Mouse (Mus musculus) gastrocnemius, postnatal 10 days (tissue): ENCODE data around the gene Dmd. TPM values are rescaled to one million over a fixed set of nuclear protein-coding genes. Genes with fewer than 3 reads are reported as not detected.
A peak's percentile ranks its signal among the peaks of the same experiment; 100 is the strongest.
"Not testable (repeated sequence)": the region's sequence is repeated elsewhere in the genome, so short reads cannot be mapped to it uniquely, and the experiment has no call there.

ENCODE experiments used
- DNase-seq: peaks from one replicate; pipeline ENCODE4 v3.0.0; 2021; ENCODE audit warnings: mixed read lengths
- long read RNA-seq, 2 experiments: library from polyadenylated mRNA; stranded (forward); transcript quantifications; one replicate each; pipeline ENCODE4 v2.0.0; 2021
- total RNA-seq, 2 experiments: library from RNA; stranded (reverse); gene quantifications; 2 replicates each; pipeline ENCODE4 v1.2.3; 2021

Gene Dmd
- 100 to 1,000 TPM; 111 to 137 TPM for total RNA-seq
- long read RNA-seq, experiment 1, full-length matches to known transcripts, result 1 of 9 reads
- long read RNA-seq, experiment 1, partial matches to known transcripts, result 4 of 9 reads
- long read RNA-seq, experiment 1, other reads (novel, unspliced or antisense), result 4 of 9 reads
- long read RNA-seq, experiment 2, partial matches to known transcripts, result 6 of 13 reads
- long read RNA-seq, experiment 2, other reads (novel, unspliced or antisense), result 7 of 13 reads

GRCm38 (mm10) chrX:82948630-82949029, at the start of gene Dmd:
TSS of gene Dmd (plus strand) at chrX:82948870.
- DNase-seq, result peak; percentile 2

GRCm38 (mm10) chrX:82901515-82901914, 47.2 kb upstream of the Dmd start:
- no peak for DNase-seq

GRCm38 (mm10) chrX:82987683-82988082, 39.0 kb downstream of the Dmd start:
- DNase-seq, result no peak

DNA sequence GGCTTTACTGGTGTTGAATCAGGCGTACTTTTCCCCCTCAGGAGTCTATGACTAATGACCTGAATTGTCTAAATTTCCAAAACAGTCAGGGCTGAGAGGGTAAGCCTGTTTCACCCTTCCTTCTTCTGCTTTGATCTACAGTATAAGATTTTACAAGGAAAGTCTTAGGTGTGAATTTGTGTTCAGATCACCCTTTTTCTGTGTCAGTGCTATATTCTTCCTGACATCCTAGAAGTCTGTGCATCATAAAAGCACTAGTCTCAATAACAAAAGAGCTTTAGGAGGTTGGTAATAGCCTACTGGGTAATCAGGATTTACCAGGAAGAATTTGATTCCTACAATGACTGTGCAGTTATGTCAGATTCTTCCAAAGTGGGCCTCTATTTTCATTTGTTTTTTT, 101.5 kb downstream of the Dmd start:
- no peak for DNase-seq

DNA sequence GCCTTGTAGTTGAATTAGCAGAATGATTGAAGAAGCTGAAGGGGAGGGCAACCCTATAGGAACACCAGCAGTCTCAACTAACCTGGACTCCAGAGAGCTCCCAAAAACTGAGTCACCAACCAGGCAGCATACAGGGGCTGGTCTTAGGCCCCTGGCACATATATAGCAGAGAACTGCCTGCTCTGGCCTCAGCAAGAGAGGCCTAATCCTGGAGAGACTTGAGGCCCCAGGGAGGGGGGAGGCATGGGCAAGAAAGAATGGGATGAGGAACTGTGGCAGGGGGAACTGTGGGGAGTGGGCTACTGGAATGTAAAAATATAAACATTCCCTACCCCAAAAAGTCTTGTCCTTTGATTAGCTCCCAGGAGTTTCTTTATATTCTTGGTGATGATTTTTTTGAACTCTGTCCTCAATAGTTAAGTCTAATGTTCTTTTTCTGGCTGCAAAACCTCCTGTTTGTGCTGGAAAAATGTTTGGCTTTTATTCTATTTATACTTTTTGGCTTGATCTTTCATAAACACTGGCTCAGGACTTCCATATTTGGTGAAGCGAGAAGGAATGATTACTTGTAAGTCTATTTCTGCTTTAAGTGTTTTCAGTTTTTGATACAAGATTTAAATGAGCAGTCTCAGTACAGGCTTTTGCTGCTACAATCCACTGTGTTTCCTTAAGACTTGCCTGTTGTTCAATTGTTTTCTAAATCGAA, 167.7 kb downstream of the Dmd start:
- DNase-seq, result no peak

GRCm38 (mm10) chrX:83117198-83117597, 168.5 kb downstream of the Dmd start:
- no peak for DNase-seq

GRCm38 (mm10) chrX:83220563-83220962, 271.9 kb downstream of the Dmd start:
- DNase-seq, result no peak

- DNase-seq, result no peak
Observed at GRCm38 (mm10) chrX:83221050-83221449, 272.4 kb downstream of the Dmd start.

- no peak for DNase-seq
Observed at GRCm38 (mm10) chrX:83487598-83487997, 538.9 kb downstream of the Dmd start, which contains the start of gene Tsga8. TSS of gene Tsga8 (minus strand) at chrX:83487924.

DNA sequence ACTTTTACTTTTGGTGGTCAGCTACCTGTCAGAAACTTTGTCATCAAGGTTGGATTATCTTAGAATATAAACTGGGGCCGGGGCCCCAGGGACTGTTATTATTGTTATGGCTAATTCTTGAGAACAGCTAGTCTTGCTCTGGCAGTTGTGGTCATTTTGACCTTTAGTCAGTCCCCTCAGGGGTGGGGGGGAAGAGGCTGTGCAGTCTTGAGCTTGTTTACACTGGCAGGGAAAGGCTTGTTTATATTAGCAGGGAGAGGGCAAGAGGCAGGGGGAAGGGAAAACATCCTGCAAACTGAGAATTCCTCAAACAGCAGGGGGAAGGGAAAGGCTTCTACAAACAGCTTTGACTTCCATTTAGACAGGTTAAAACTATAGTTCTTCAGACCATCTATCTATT, 726.3 kb downstream of the Dmd start:
- DNase-seq, result no peak

GRCm38 (mm10) chrX:83686547-83686946, 737.9 kb downstream of the Dmd start:
- DNase-seq, result no peak

DNA sequence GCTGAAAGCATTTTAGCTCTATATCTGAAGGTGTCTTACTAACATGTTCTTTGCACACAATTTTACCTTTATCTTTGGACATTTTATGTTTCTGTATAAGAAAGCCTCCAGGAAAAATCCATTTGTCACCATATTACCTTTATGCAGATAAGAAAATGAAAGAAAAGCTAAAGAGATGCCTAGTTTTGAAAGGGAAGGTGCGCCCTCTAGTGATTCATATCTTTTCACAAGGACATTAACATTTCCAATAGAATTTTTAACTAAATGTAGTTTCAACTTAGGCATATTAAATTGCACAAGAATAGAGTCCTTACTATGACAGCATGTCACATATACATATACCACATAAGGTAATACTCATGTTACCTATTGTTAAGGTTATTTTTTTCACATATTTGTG, 791.9 kb downstream of the Dmd start:
- DNase-seq, result no peak

DNA sequence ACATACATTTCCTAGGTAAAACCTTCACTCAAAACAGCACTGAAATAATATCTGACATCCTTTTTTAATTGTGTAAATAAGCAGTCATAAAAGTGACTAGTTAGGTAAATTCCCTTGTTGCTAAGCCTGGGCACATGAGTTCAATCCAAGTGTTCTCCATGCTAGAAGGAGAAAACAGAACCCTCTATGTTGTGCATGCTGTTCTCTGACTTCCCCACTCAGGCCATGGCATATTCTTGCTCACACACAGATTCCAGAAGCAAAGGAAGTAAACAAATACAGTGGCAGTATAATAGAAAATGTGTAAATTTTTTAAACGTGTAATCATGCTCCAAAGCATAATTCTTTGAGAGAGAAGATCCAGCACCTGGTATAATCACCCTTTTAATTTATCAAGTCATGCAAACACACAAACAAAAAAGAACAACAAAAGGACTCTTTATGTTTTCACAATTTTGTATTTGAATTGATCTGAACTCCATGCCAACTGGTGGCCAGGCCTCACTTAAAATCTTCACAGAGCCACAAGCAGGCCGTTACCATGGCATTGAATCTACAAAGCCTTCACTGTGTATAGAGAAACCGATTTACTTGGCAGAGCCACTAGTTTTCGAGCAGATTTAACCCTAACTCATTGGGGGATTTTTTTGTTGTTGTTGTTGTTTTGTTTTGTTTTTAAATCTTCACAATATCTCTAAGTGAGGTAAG, 797.8 kb downstream of the Dmd start:
- DNase-seq, result no peak

- DNase-seq, result no peak
Observed at GRCm38 (mm10) chrX:83787406-83787805, 838.7 kb downstream of the Dmd start.

DNA sequence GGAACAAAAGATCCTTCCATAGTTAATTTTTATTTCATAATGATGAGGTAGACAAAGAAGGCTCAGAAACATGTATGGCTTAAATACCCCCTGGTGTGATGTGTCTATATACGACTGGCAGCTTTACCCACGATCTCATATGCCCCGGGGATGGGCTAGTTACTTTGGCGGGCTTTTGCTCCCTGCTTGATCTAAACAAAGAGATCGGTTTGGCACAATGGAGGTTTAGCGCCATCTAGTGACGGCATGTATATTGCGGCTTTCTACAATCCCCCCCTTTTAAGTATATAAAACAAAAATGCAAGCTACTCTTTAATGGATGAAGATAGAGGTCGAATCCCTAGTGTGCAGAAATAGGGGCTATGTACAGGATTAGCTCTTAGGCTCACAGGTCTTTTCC, 918.8 kb downstream of the Dmd start:
- DNase-seq, result peak; percentile 7

- DNase-seq, result peak; percentile 19
Observed at GRCm38 (mm10) chrX:83875389-83875788, 926.7 kb downstream of the Dmd start.

- no peak for DNase-seq
Observed at GRCm38 (mm10) chrX:83975895-83976294, 1027.2 kb downstream of the Dmd start.

DNA sequence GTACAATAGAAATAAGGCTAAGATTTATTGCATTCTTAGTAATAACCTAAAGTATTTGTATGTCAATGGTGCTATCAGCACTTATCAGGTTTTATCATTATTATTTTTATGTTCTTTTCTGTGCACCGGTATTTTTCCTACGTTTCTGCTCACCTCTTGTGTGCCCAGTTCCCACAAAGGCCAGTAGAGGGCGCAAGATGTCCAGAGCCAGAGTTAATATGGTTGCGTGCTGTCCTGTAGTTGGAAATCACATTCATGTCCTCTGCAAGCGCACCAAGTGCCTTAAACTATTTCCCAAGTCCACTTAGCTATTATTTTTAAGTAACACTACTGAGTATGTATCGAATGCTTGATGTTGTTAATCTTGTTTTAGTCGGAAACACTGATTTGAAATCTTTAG, 1052.6 kb downstream of the Dmd start:
- peak; percentile 31 for DNase-seq

DNA sequence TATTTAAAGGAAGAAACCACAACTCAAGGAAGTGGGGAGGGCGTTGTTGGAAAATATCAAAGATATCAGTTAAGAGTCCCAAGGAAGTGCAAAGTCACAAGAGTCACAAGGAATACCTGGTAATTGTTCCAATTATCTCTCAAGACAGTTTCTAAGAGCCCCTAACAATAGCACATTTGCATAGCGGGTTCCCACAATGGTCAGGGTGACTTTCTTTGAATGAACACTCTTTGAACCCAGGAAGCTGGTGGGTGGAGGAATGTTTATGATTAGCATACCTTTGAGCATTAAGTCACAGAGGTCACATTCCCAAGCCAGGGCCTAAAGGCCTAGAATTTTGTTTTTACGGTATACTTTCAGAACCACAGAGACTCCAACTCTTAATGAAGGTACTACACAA, 1113.8 kb downstream of the Dmd start:
- DNase-seq, result not testable (repeated sequence)

- DNase-seq, result no peak
Observed at GRCm38 (mm10) chrX:84165872-84166271, 1217.2 kb downstream of the Dmd start.

- DNase-seq, result no peak
Observed at GRCm38 (mm10) chrX:84241297-84241859, 1292.7 kb downstream of the Dmd start.

DNA sequence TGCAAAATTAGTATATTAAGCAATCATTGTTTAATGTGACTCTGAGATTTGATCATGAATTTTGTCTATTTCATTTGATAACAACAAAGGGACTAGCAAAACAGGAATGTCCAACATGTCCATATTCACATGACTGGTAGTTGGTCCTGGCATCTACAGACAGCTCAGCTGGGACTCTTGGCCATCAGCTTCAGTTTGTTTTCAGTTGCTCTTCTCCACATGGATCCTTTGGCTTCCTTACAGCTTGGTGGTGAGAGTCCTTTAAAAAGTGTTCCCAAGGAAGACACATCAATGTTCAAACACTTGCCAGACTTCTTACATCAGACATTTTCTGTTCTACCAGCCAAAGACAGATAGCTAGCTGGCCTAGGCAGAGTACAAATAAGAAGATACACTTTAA, 1381.9 kb downstream of the Dmd start:
- no peak for DNase-seq

DNA sequence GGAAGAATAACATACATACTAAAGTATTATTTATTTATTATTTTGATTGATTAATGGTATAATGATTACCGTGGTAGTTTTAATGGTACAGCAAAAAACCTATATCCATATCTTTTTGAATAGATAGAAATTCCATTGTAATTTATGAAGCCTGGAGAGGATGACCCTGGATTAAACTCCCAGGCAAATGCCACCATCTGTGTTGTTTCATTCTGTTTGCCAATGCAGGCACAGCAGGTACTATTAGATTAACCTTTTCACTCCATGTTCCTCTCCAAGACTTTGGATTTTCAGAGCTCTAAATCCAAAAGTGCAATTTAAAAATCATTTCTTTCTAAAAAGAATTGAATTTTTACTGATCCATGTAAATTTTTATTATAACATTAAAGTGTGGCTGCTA, 1383.5 kb downstream of the Dmd start:
- no peak for DNase-seq
